ENCODE assay signal across 8 mouse cellular contexts in the genomic region with DNA sequence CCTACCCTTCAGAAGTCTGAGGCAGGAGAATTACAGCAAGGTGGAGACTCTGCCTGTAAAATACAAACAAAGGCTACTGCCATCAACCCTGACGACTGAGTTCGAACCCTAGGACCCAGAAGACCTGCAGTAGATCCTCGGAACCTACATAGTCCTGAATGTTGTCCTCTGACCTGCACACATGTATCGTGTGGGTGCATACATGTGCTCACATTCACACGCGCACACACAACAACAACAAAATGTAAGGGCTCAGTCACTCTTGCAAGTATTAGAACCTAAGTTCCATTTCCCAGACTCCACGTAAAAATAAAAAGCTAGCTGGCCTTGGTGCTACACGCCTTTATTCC. TPM values are rescaled to one million over a fixed set of nuclear protein-coding genes. Genes with fewer than 3 reads are reported as not detected.
DNase-seq lines count a peak whose midpoint lies in the region; ATAC-seq and TF ChIP-seq lines count a peak whose summit lies in the region.

No protein-coding gene starts in this region.

- H3K27me3 ChIP-seq in cerebellum, adult 2 months (ENCODE audit: control insufficient read depth, insufficient read depth, low read length): no peaks in the 10 kb centered on the region
- H3K27me3 ChIP-seq in spleen, adult 2 months (ENCODE audit: control insufficient read depth, insufficient read depth, low read length): no peaks in the 10 kb centered on the region
- H3K27me3 ChIP-seq in limb, embryonic 15.5 days: peaks cover 8% of the 10 kb centered on the region
- no peaks in the 10 kb centered on the region; the same call in 1 of the 2 replicates for H3K27me3 ChIP-seq in stomach, embryonic 15.5 days (replicated peaks)

- WGBS in cerebellum, adult 2 months: 22% methylated on average over 8 of the region's 8 CpGs
- 34% methylated on average over 8 of the region's 8 CpGs for WGBS in spleen, adult 2 months
- 22% methylated on average over 8 of the region's 8 CpGs for WGBS in limb, embryonic 15.5 days
- 27% methylated on average over 8 of the region's 8 CpGs for WGBS in stomach, embryonic 15.5 days

- TF ChIP-seq CTCF in cerebellum, adult 2 months (IDR thresholded peaks at IDR 0.05; ENCODE audit: borderline replicate concordance, insufficient read depth, low read depth, low read length): no peak
- no peak for TF ChIP-seq CTCF in spleen, adult 2 months (IDR thresholded peaks at IDR 0.05; ENCODE audit: extremely low read depth, insufficient read depth, insufficient read length, insufficient replicate concordance)

- H3K4me2 ChIP-seq in limb, embryonic 15.5 days: peak overlapping the region; percentile 77
- peak overlapping the region; percentile 83 for H3K4me2 ChIP-seq in stomach, embryonic 15.5 days

- no peak for ATAC-seq in limb, embryonic 15.5 days (ENCODE audit: insufficient number of reproducible peaks, low FRiP score, low TSS enrichment, low read depth)
- ATAC-seq in stomach, embryonic 15.5 days (ENCODE audit: insufficient read depth, low FRiP score, low read depth): no peak

- H3K36me3 ChIP-seq in spleen, adult 2 months (ENCODE audit: control insufficient read depth, insufficient read depth, low read length): 0 out of 2 replicates have a peak, but pooled peaks cover 1% of the 10 kb centered on the region
- peaks cover 30% of the 10 kb centered on the region for H3K36me3 ChIP-seq in limb, embryonic 15.5 days
- H3K36me3 ChIP-seq in stomach, embryonic 15.5 days: peaks cover 15% of the 10 kb centered on the region; the same call in 1 of the 2 replicates

- H3K4me1 ChIP-seq in cerebellum, adult 2 months (ENCODE audit: control insufficient read depth, insufficient read depth, low read length): peaks cover 18% of the 10 kb centered on the region
- peaks cover 5% of the 10 kb centered on the region for H3K4me1 ChIP-seq in spleen, adult 2 months (ENCODE audit: control insufficient read depth, insufficient read depth, insufficient read length)
- H3K4me1 ChIP-seq in limb, embryonic 15.5 days: peaks cover 18% of the 10 kb centered on the region
- peaks cover 11% of the 10 kb centered on the region for H3K4me1 ChIP-seq in stomach, embryonic 15.5 days

- TF ChIP-seq POLR2A in cerebellum, adult 2 months (IDR thresholded peaks at IDR 0.05; ENCODE audit: borderline replicate concordance, insufficient read depth, low read length): no peak
- TF ChIP-seq POLR2A in spleen, adult 2 months (IDR thresholded peaks at IDR 0.05; ENCODE audit: low read depth, low read length): no peak

- peak overlapping the region; percentile 82 for H3K27ac ChIP-seq in cerebellum, adult 2 months (ENCODE audit: insufficient read depth, low read length)
- H3K27ac ChIP-seq in spleen, adult 2 months (ENCODE audit: insufficient read depth, low read length): peak overlapping the region; percentile 71
- peak overlapping the region; percentile 6 for H3K27ac ChIP-seq in limb, embryonic 15.5 days
- H3K27ac ChIP-seq in stomach, embryonic 15.5 days: peak overlapping the region; percentile 49; the same call in 1 of the 2 replicates

- no peaks in the 10 kb centered on the region for H3K9me3 ChIP-seq in limb, embryonic 15.5 days
- no peaks in the 10 kb centered on the region for H3K9me3 ChIP-seq in stomach, embryonic 15.5 days

- DNase-seq in cerebellum, adult 2 months: no peak
- DNase-seq in cerebellum, postnatal 25 days: no peak
- no peak for DNase-seq in spleen, adult 2 months (ENCODE audit: low read depth in 1 of 2, low spot score in 2 of 2)
- no peak for DNase-seq in spleen, postnatal 10 days (ENCODE audit: low spot score in 2 of 2)
- no peak for DNase-seq in frontal cortex, postnatal 25 days (ENCODE audit: low spot score in 2 of 2)
- no peak for DNase-seq in Muller cell, postnatal 12 days (ENCODE audit: inconsistent ontology term)

- H3K4me3 ChIP-seq in cerebellum, adult 2 months (replicated peaks; ENCODE audit: insufficient read depth, low read depth, low read length): peak overlapping the region; percentile 63
- peak overlapping the region; percentile 87 for H3K4me3 ChIP-seq in spleen, adult 2 months (ENCODE audit: extremely low read depth, insufficient read depth, insufficient read length)
- H3K4me3 ChIP-seq in limb, embryonic 15.5 days: peak overlapping the region; percentile 98
- H3K4me3 ChIP-seq in stomach, embryonic 15.5 days (replicated peaks): peak overlapping the region; percentile 93

- peak overlapping the region; percentile 56 for H3K9ac ChIP-seq in limb, embryonic 15.5 days
- H3K9ac ChIP-seq in stomach, embryonic 15.5 days: peak overlapping the region; percentile 43; the same call in 1 of the 2 replicates

RNA-seq across cellular contexts. Expression of gene Ppfia1, which starts 0.6 kb away (rescaled TPM):
- polyA plus RNA-seq in cerebellum, adult 2 months (2012; rRNA removed): 77.6 and 79.6 TPM in 2 replicates
- 23.5 and 26.1 TPM in 2 replicates for polyA plus RNA-seq in spleen, adult 2 months (2012; rRNA removed)
- 35.8 and 42.5 TPM in 2 replicates for polyA plus RNA-seq in limb, embryonic 15.5 days (2015; fragmentation: Nextera tagmentation; extraction: Ambion mirVana)
- 35.2 and 36.0 TPM in 2 replicates for polyA plus RNA-seq in stomach, embryonic 15.5 days (2015; fragmentation: Nextera tagmentation; extraction: Ambion mirVana)

RNA-seq across cellular contexts. Expression of gene Fadd, which starts 28.2 kb away (rescaled TPM):
- polyA plus RNA-seq in cerebellum, adult 2 months (2012; rRNA removed): 3.3 TPM in 2 replicates
- 9.1 and 9.8 TPM in 2 replicates for polyA plus RNA-seq in spleen, adult 2 months (2012; rRNA removed)
- 10.1 and 10.8 TPM in 2 replicates for polyA plus RNA-seq in limb, embryonic 15.5 days (2015; fragmentation: Nextera tagmentation; extraction: Ambion mirVana)
- polyA plus RNA-seq in stomach, embryonic 15.5 days (2015; fragmentation: Nextera tagmentation; extraction: Ambion mirVana): 11.7 TPM in 2 replicates

Comparison
In these comparisons a context has a peak if more than half of its experiments do, and no peak if none do; other contexts are left out.
1. H3K27ac ChIP-seq: peak in every context shown above with its lines; median percentile 82 in cerebellum, adult 2 months; 71 in spleen, adult 2 months; 49 in stomach, embryonic 15.5 days; 6 in limb, embryonic 15.5 days.